Mouse (Mus musculus) heart, adult 10 weeks (tissue): ENCODE results near the gene Gm11492. TPM values are rescaled to one million over a fixed set of nuclear protein-coding genes. Genes with fewer than 3 reads are reported as not detected.

Experiments
- polyA plus RNA-seq: library from polyadenylated mRNA; stranded (reverse); fragments of 350-450 nt; fragmentation: Illumina TruSeq; extraction: RNeasy Lipid Tissue Mini Kit (QIAGEN cat#74804); gene quantifications from one replicate; pipeline ENCODE4 v1.2.3, GENCODE M21; 2014; ENCODE audit warnings: low read depth, low replicate concordance

Gm11492 gene
- not detected for polyA plus RNA-seq

GRCm38 (mm10) chr11:87566501-87566900 is at the start of gene Gm11492:
Gm11492 (plus strand) TSS chr11:87566653.

GRCm38 (mm10) chr11:87568255-87568953 is 2.0 kb downstream of the Gm11492 start, which contains the start of gene Sept4:
Sept4 (plus strand) TSS chr11:87568903.

GRCm38 (mm10) chr11:87591526-87592353 is 25.3 kb downstream of the Gm11492 start, which contains the start of gene Mtmr4:
Mtmr4 (plus strand) TSS chr11:87592162.

DNA sequence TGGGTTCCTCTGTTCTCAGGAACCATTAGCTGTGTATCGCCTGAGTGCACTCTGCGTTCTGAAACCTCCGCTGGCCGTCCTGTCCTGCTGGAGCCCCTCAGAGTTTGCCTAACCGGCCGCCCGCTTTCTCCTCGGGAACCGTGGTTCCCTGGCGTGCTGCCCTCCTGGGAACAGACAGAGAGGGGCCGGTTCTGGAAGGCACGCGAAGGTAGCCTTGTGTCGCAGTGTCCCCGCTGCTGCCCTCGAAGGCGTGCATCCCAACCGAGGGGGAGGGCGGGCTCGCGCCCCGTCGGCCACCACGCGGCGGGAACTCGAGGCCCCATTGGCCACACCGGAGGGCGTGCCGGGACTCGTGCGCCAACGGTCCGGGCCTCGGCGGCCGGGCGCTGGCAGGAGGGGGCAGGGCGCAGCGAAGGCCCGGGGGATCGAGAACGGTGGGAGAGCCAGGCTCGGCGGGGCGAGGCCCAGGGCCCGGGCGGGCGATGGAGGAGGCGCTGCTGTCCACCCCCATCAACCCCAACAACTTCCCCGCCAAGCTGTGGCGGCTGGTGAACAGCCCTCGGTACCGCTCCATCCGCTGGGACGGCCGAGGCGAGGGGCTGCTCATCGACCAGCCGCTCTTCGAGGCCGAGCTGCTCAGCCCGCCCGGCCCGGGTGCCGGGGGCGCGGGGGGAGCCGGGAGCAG is 50.5 kb downstream of the Gm11492 start, which contains the start of gene Hsf5:
TSS of gene Hsf5 (plus strand) at position 375 of the 685 bp plus-strand sequence.

Other genes with a start within 250 kb of the Gm11492 start
- gene Ppm1e, start 207.6 kb upstream of the Gm11492 start, polyA plus RNA-seq = 7.1 TPM
- gene Rad51c, start 161.7 kb upstream of the Gm11492 start, polyA plus RNA-seq = 2.0 TPM
- gene Tex14, start 161.6 kb upstream of the Gm11492 start, polyA plus RNA-seq = 0.34 TPM
- gene Sept4, start 2.2 kb downstream of the Gm11492 start, polyA plus RNA-seq = 49.7 TPM
- 12.4 TPM for gene Mtmr4, start 25.5 kb downstream of the Gm11492 start, polyA plus RNA-seq
- gene Hsf5, start 50.5 kb downstream of the Gm11492 start, polyA plus RNA-seq = not detected
- gene Rnf43, start 96.1 kb downstream of the Gm11492 start, polyA plus RNA-seq = 0.68 TPM
- gene Supt4a, start 170.9 kb downstream of the Gm11492 start, polyA plus RNA-seq = 51.4 TPM
- not detected for gene Tspoap1, start 193.9 kb downstream of the Gm11492 start, polyA plus RNA-seq
- not detected for gene Mpo, start 226.9 kb downstream of the Gm11492 start, polyA plus RNA-seq